Comparison of ENCODE assay signal across 26 mouse cellular contexts in genomic region chr1:120101227-120101609, GRCm38 (mm10). TPM values are rescaled to one million over a fixed set of nuclear protein-coding genes. Genes with fewer than 3 reads are reported as not detected.
"Had no signal": no experiment of that assay in that cellular context is flagged by ENCODE, and none has a peak within 500 bp of the region (broad histone marks: within the 10 kb centered on the region; RNA-seq: fewer than 3 reads in every experiment).

No protein-coding gene starts in this region.

- H3K4me3 ChIP-seq: embryonic facial prominence, embryonic 10.5 days; embryonic facial prominence, embryonic 12.5 days; embryonic facial prominence, embryonic 13.5 days; embryonic facial prominence, embryonic 15.5 days; erythroblast, embryonic 14.5 days; forebrain, embryonic 10.5 days; forebrain, embryonic 12.5 days; forebrain, embryonic 13.5 days; forebrain, embryonic 15.5 days; gastrocnemius, adult 2 months; heart, adult 2 months had no signal

- H3K27me3 ChIP-seq: embryonic facial prominence, embryonic 12.5 days; embryonic facial prominence, embryonic 13.5 days; embryonic facial prominence, embryonic 15.5 days; forebrain, embryonic 12.5 days; forebrain, embryonic 13.5 days; forebrain, embryonic 15.5 days had no signal

- H3K36me3 ChIP-seq: embryonic facial prominence, embryonic 10.5 days; embryonic facial prominence, embryonic 12.5 days; embryonic facial prominence, embryonic 13.5 days; embryonic facial prominence, embryonic 15.5 days; forebrain, embryonic 10.5 days; forebrain, embryonic 12.5 days; forebrain, embryonic 15.5 days had no signal

- DNase-seq: cerebellum, adult 9-10 months; cerebellum, adult 9-11 months; cerebellum, postnatal 10 days; cerebellum, postnatal 14 days; cerebellum, postnatal 25 days; cerebellum, postnatal 36 days; embryo, embryonic 11 days; forebrain, postnatal 0 days; gastrocnemius, adult 2 months; gastrocnemius, postnatal 10 days; gastrocnemius, postnatal 14 days; gastrocnemius, postnatal 25 days; gastrocnemius, postnatal 36 days; heart, adult 18-20 months; heart, adult 2 months had no signal

- H3K4me1 ChIP-seq: embryonic facial prominence, embryonic 10.5 days; embryonic facial prominence, embryonic 12.5 days; embryonic facial prominence, embryonic 15.5 days; forebrain, embryonic 10.5 days; forebrain, embryonic 12.5 days; forebrain, embryonic 13.5 days; forebrain, embryonic 15.5 days had no signal

- ATAC-seq: forebrain, embryonic 13.5 days; forebrain, embryonic 14.5 days; forebrain, embryonic 15.5 days; forebrain, embryonic 16.5 days; forebrain, postnatal 0 days had no signal

- H3K9me3 ChIP-seq: embryonic facial prominence, embryonic 10.5 days; embryonic facial prominence, embryonic 12.5 days; embryonic facial prominence, embryonic 13.5 days; embryonic facial prominence, embryonic 15.5 days; forebrain, embryonic 10.5 days; forebrain, embryonic 12.5 days; forebrain, embryonic 13.5 days; forebrain, embryonic 15.5 days had no signal

- H3K27ac ChIP-seq: embryonic facial prominence, embryonic 10.5 days; embryonic facial prominence, embryonic 12.5 days; embryonic facial prominence, embryonic 13.5 days; embryonic facial prominence, embryonic 15.5 days; forebrain, embryonic 10.5 days; forebrain, embryonic 12.5 days; forebrain, embryonic 13.5 days; forebrain, embryonic 15.5 days; gastrocnemius, adult 2 months; heart, adult 2 months had no signal

- H3K9ac ChIP-seq: embryonic facial prominence, embryonic 12.5 days; embryonic facial prominence, embryonic 13.5 days; embryonic facial prominence, embryonic 15.5 days; forebrain, embryonic 12.5 days; forebrain, embryonic 13.5 days; forebrain, embryonic 15.5 days; forebrain, postnatal 0 days had no signal

- H3K4me2 ChIP-seq: embryonic facial prominence, embryonic 12.5 days; embryonic facial prominence, embryonic 13.5 days; embryonic facial prominence, embryonic 15.5 days; forebrain, embryonic 12.5 days; forebrain, embryonic 13.5 days; forebrain, embryonic 15.5 days had no signal

RNA-seq across cellular contexts. Expression of gene 3110009E18Rik, which starts 19.8 kb away (rescaled TPM):
- polyA plus RNA-seq: erythroblast, embryonic 14.5 days had no signal
